Mouse (Mus musculus) spleen, adult 2 months (tissue): Measurements from ENCODE around the gene Kcnk5.

Experiments
- CTCF ChIP-seq: fragments of 200-500 bp; IDR thresholded peaks from 2 replicates; pipeline ENCODE4 v1.5.1; 2011; ENCODE audit warnings: mild to moderate bottlenecking, inconsistent platforms; ENCODE audit not compliant: insufficient read depth, insufficient read length, insufficient replicate concordance; ENCODE audit errors: extremely low read depth
- POLR2A ChIP-seq: fragments of 200-500 bp; IDR thresholded peaks from 2 replicates; pipeline ENCODE4 v1.6.1; 2011; ENCODE audit warnings: low read depth, low read length, inconsistent platforms

GRCm38 (mm10) chr14:20221083-20221482, 39.5 kb upstream of the Kcnk5 start:
- TF ChIP-seq POLR2A (no peak), CTCF (no peak)
